Comparison of ENCODE assay signal across 23 mouse cellular contexts in genomic region chr15:100349496-100349895, GRCm38 (mm10). TPM values are rescaled to one million over a fixed set of nuclear protein-coding genes. Genes with fewer than 3 reads are reported as not detected.
A peak's percentile ranks its signal among the peaks of the same experiment; 100 is the strongest.
DNase-seq lines count a peak whose midpoint lies in the region; ATAC-seq and TF ChIP-seq lines count a peak whose summit lies in the region.
"Had no signal": no experiment of that assay in that cellular context is flagged by ENCODE, and none has a peak within 500 bp of the region (broad histone marks: within the 10 kb centered on the region; RNA-seq: fewer than 3 reads in every experiment).

No protein-coding gene starts in this region.

- no peak overlapping the region for H3K9ac ChIP-seq in liver, embryonic 12.5 days
- H3K9ac ChIP-seq in kidney, postnatal 0 days (ENCODE audit: low read depth, low read length) = no peak overlapping the region
- no peak overlapping the region for H3K9ac ChIP-seq in midbrain, embryonic 16.5 days (ENCODE audit: low read depth, low read length)
- H3K9ac ChIP-seq: forebrain, embryonic 15.5 days; hindbrain, embryonic 15.5 days; lung, embryonic 15.5 days had no signal

- peaks cover 4% of the 10 kb centered on the region for H3K27me3 ChIP-seq in liver, embryonic 12.5 days (replicated peaks)
- no peaks in the 10 kb centered on the region for H3K27me3 ChIP-seq in kidney, postnatal 0 days (ENCODE audit: insufficient read depth, low read length)
- H3K27me3 ChIP-seq in midbrain, embryonic 16.5 days (ENCODE audit: control insufficient read depth, insufficient read depth, low read depth, low read length) = no peaks in the 10 kb centered on the region
- H3K27me3 ChIP-seq: forebrain, embryonic 15.5 days; hindbrain, embryonic 15.5 days; limb, embryonic 12.5 days; lung, embryonic 15.5 days had no signal

- H3K4me3 ChIP-seq in liver, embryonic 12.5 days = no peak overlapping the region
- no peak overlapping the region for H3K4me3 ChIP-seq in kidney, postnatal 0 days (replicated peaks; ENCODE audit: low read depth, low read length)
- H3K4me3 ChIP-seq in midbrain, embryonic 16.5 days (ENCODE audit: low read depth, low read length) = no peak overlapping the region
- H3K4me3 ChIP-seq: embryonic facial prominence, embryonic 10.5 days; erythroblast, embryonic 14.5 days; forebrain, embryonic 15.5 days; hindbrain, embryonic 15.5 days; left cerebral cortex, adult 2 months; limb, embryonic 12.5 days; lung, embryonic 15.5 days had no signal

- no peak for ATAC-seq in liver, embryonic 12.5 days
- peak; percentile 89 for ATAC-seq in kidney, postnatal 0 days (replicated peaks; ENCODE audit: low FRiP score, low read depth)
- ATAC-seq in midbrain, embryonic 16.5 days = no peak
- ATAC-seq: forebrain, embryonic 15.5 days had no signal

- H3K9me3 ChIP-seq in liver, embryonic 12.5 days (replicated peaks) = no peaks in the 10 kb centered on the region
- H3K9me3 ChIP-seq in kidney, postnatal 0 days (replicated peaks; ENCODE audit: low read length) = no peaks in the 10 kb centered on the region
- H3K9me3 ChIP-seq in midbrain, embryonic 16.5 days (replicated peaks; ENCODE audit: control insufficient read depth, low read length, poor library complexity, severe bottlenecking) = no peaks in the 10 kb centered on the region
- H3K9me3 ChIP-seq: forebrain, embryonic 15.5 days; hindbrain, embryonic 15.5 days; lung, embryonic 15.5 days; megakaryocyte, embryonic 14.5 days had no signal

- H3K27ac ChIP-seq in liver, embryonic 12.5 days = no peak overlapping the region
- H3K27ac ChIP-seq in kidney, postnatal 0 days = peak overlapping the region; percentile 60; the same call in 1 of the 2 replicates
- H3K27ac ChIP-seq in midbrain, embryonic 16.5 days (ENCODE audit: low read length) = no peak overlapping the region
- H3K27ac ChIP-seq: embryonic facial prominence, embryonic 10.5 days; forebrain, embryonic 15.5 days; hindbrain, embryonic 15.5 days; left cerebral cortex, adult 2 months; limb, embryonic 12.5 days; lung, embryonic 15.5 days had no signal

- TF ChIP-seq CTCF in kidney, postnatal 0 days (IDR thresholded peaks at IDR 0.05; ENCODE audit: low read depth) = no peak

- H3K4me1 ChIP-seq in liver, embryonic 12.5 days = 0 out of 2 replicates have a peak, but pooled peaks cover 6% of the 10 kb centered on the region
- H3K4me1 ChIP-seq in kidney, postnatal 0 days (replicated peaks; ENCODE audit: insufficient read depth, low read length) = no peaks in the 10 kb centered on the region
- H3K4me1 ChIP-seq in midbrain, embryonic 16.5 days (ENCODE audit: control insufficient read depth, insufficient read depth, low read length) = no peaks in the 10 kb centered on the region
- H3K4me1 ChIP-seq: forebrain, embryonic 15.5 days; hindbrain, embryonic 15.5 days; megakaryocyte, embryonic 14.5 days had no signal

- H3K4me2 ChIP-seq in liver, embryonic 12.5 days = no peak overlapping the region
- H3K4me2 ChIP-seq in kidney, postnatal 0 days (ENCODE audit: low read length) = no peak overlapping the region
- H3K4me2 ChIP-seq in midbrain, embryonic 16.5 days (ENCODE audit: low read length) = no peak overlapping the region
- H3K4me2 ChIP-seq: forebrain, embryonic 15.5 days; hindbrain, embryonic 15.5 days; limb, embryonic 12.5 days; lung, embryonic 15.5 days had no signal

- 46% methylated on average over 2 of the region's 2 CpGs for WGBS in liver, embryonic 12.5 days (ENCODE audit: insufficient replicate concordance)
- WGBS in kidney, postnatal 0 days = 10% methylated on average over 2 of the region's 2 CpGs
- 48% methylated on average over 2 of the region's 2 CpGs for WGBS in midbrain, embryonic 16.5 days

- no peaks in the 10 kb centered on the region for H3K36me3 ChIP-seq in liver, embryonic 12.5 days
- H3K36me3 ChIP-seq in kidney, postnatal 0 days (ENCODE audit: insufficient read depth, low read length) = no peaks in the 10 kb centered on the region
- H3K36me3 ChIP-seq in midbrain, embryonic 16.5 days (ENCODE audit: control insufficient read depth, insufficient read depth, low read length) = no peaks in the 10 kb centered on the region
- H3K36me3 ChIP-seq: embryonic facial prominence, embryonic 10.5 days; forebrain, embryonic 15.5 days; hindbrain, embryonic 15.5 days; limb, embryonic 12.5 days; lung, embryonic 15.5 days had no signal

- DNase-seq in liver = peak; percentile 11
- DNase-seq in kidney, adult 11 months = peak; percentile 90
- DNase-seq in kidney, postnatal 0 days (ENCODE audit: low spot score) = peak; percentile 36
- DNase-seq in yolk sac, embryonic 10.5 days (ENCODE audit: low spot score) = peak; percentile 77
- no peak for DNase-seq in thymus, postnatal 36 days
- DNase-seq: adrenal gland, postnatal 36 days; cerebellum, adult 2 months; spleen, adult 18-20 months; thymus, adult 18-20 months had no signal

RNA-seq across cellular contexts. Expression of gene Methig1, which starts 3.5 kb away (rescaled TPM):
- not detected in 2 replicates for polyA plus RNA-seq in liver, embryonic 12.5 days (2016; fragmentation: Nextera tagmentation; extraction: Ambion mirVana)
- 1.9 and 2.0 TPM in 2 replicates for polyA plus RNA-seq in kidney, postnatal 0 days (2015; fragmentation: Nextera tagmentation; extraction: Ambion mirVana)
- not detected in 2 replicates for polyA plus RNA-seq in midbrain, embryonic 16.5 days (2015; fragmentation: Nextera tagmentation; extraction: Ambion mirVana)
- polyA plus RNA-seq: C2C12; cerebellum, adult 2 months; embryonic facial prominence, embryonic 10.5 days; erythroblast, embryonic 14.5 days; forebrain, embryonic 15.5 days; hindbrain, embryonic 15.5 days; lung, embryonic 15.5 days; midbrain, postnatal 0 days had no signal

RNA-seq across cellular contexts. Expression of gene Mettl7a2, which starts 3.5 kb away (rescaled TPM):
- not detected in 2 replicates for polyA plus RNA-seq in liver, embryonic 12.5 days (2016; fragmentation: Nextera tagmentation; extraction: Ambion mirVana)
- 1.8 and 2.8 TPM in 2 replicates for polyA plus RNA-seq in kidney, postnatal 0 days (2015; fragmentation: Nextera tagmentation; extraction: Ambion mirVana)
- polyA plus RNA-seq in midbrain, embryonic 16.5 days (2015; fragmentation: Nextera tagmentation; extraction: Ambion mirVana) = not detected in 2 replicates
- polyA plus RNA-seq: C2C12; cerebellum, adult 2 months; embryonic facial prominence, embryonic 10.5 days; erythroblast, embryonic 14.5 days; forebrain, embryonic 15.5 days; hindbrain, embryonic 15.5 days; limb, embryonic 12.5 days; lung, embryonic 15.5 days; midbrain, postnatal 0 days; stomach, embryonic 14.5 days had no signal

RNA-seq across cellular contexts. Expression of gene Mettl7a3, which starts 14.8 kb away (rescaled TPM):
- not detected in 2 replicates for polyA plus RNA-seq in liver, embryonic 12.5 days (2016; fragmentation: Nextera tagmentation; extraction: Ambion mirVana)
- 0.23 and 0.41 TPM in 2 replicates for polyA plus RNA-seq in kidney, postnatal 0 days (2015; fragmentation: Nextera tagmentation; extraction: Ambion mirVana)
- not detected in 2 replicates for polyA plus RNA-seq in midbrain, embryonic 16.5 days (2015; fragmentation: Nextera tagmentation; extraction: Ambion mirVana)
- polyA plus RNA-seq: C2C12; embryonic facial prominence, embryonic 10.5 days; erythroblast, embryonic 14.5 days; forebrain, embryonic 15.5 days; lung, embryonic 15.5 days; midbrain, postnatal 0 days; stomach, embryonic 14.5 days had no signal

RNA-seq across cellular contexts. Expression of gene Higd1c, which starts 14.8 kb away (rescaled TPM):
- polyA plus RNA-seq in liver, embryonic 12.5 days (2016; fragmentation: Nextera tagmentation; extraction: Ambion mirVana) = not detected in 2 replicates
- polyA plus RNA-seq in kidney, postnatal 0 days (2015; fragmentation: Nextera tagmentation; extraction: Ambion mirVana) = 0.69 TPM in 1 of 2 replicates, not detected in the other
- polyA plus RNA-seq in midbrain, embryonic 16.5 days (2015; fragmentation: Nextera tagmentation; extraction: Ambion mirVana) = not detected in 2 replicates
- polyA plus RNA-seq: C2C12; cerebellum, adult 2 months; embryonic facial prominence, embryonic 10.5 days; erythroblast, embryonic 14.5 days; forebrain, embryonic 15.5 days; gonadal fat pad, adult 2 months; limb, embryonic 12.5 days; lung, embryonic 15.5 days; midbrain, postnatal 0 days; stomach, embryonic 14.5 days had no signal

RNA-seq across cellular contexts. Expression of gene Mettl7a1, which starts 45.6 kb away (rescaled TPM):
- polyA plus RNA-seq in liver, embryonic 12.5 days (2016; fragmentation: Nextera tagmentation; extraction: Ambion mirVana) = 4.4 and 5.4 TPM in 2 replicates
- polyA plus RNA-seq in kidney, postnatal 0 days (2015; fragmentation: Nextera tagmentation; extraction: Ambion mirVana) = 14.3 and 15.0 TPM in 2 replicates
- 3.7 and 4.8 TPM in 2 replicates for polyA plus RNA-seq in midbrain, embryonic 16.5 days (2015; fragmentation: Nextera tagmentation; extraction: Ambion mirVana)

Comparison
In these comparisons a context has a peak if more than half of its experiments do, and no peak if none do; other contexts are left out.
1. DNase-seq: peak in liver (single experiment), kidney, adult 11 months (single experiment), kidney, postnatal 0 days (single experiment) and yolk sac, embryonic 10.5 days (single experiment); none in thymus, postnatal 36 days (0 of 2).